Mouse (Mus musculus) heart, embryonic 11.5 days (tissue): ENCODE results near the gene Abhd8. TPM values are rescaled to one million over a fixed set of nuclear protein-coding genes. Genes with fewer than 3 reads are reported as not detected.

Source experiments
- ATAC-seq: fragments of 200-750 bp; cut with Nextera tagmentation; replicated peaks from 2 replicates; pipeline ENCODE4 v1.8.0; 2017; ENCODE audit warnings: moderate library complexity; ENCODE audit not compliant: insufficient number of reproducible peaks, low FRiP score, low TSS enrichment
- H3K27ac ChIP-seq: fragments of 300-500 bp; sonication (generic); 2 replicates; pipeline ENCODE4 v1.5.1; 2014; ENCODE audit warnings: mild to moderate bottlenecking, low read depth, low read length
- H3K27me3 ChIP-seq: fragments of 300-500 bp; sonication (generic); 2 replicates; pipeline ENCODE4 v1.6.1; 2014; ENCODE audit warnings: mild to moderate bottlenecking, low read length, mixed read lengths; ENCODE audit not compliant: control insufficient read depth, insufficient read depth
- H3K36me3 ChIP-seq: fragments of 300-500 bp; sonication (generic); 2 replicates; pipeline ENCODE4 v1.6.1; 2014; ENCODE audit warnings: mild to moderate bottlenecking, low read length, moderate library complexity, mixed read lengths; ENCODE audit not compliant: control insufficient read depth, insufficient read depth
- H3K4me1 ChIP-seq: fragments of 300-500 bp; sonication (generic); 2 replicates; pipeline ENCODE4 v1.6.1; 2014; ENCODE audit warnings: low read length; ENCODE audit not compliant: control insufficient read depth, insufficient read depth
- H3K4me2 ChIP-seq: fragments of 300-500 bp; sonication (generic); 2 replicates; pipeline ENCODE4 v1.6.1; 2014; ENCODE audit warnings: mild to moderate bottlenecking, moderate library complexity
- H3K4me3 ChIP-seq: fragments of 300-500 bp; sonication (generic); 2 replicates; pipeline ENCODE4 v1.5.1; 2014; ENCODE audit warnings: low read depth, low read length
- H3K9ac ChIP-seq: fragments of 300-500 bp; sonication (generic); 2 replicates; pipeline ENCODE4 v1.6.1; 2014; ENCODE audit warnings: mild to moderate bottlenecking, low read depth, low read length, moderate library complexity
- H3K9me3 ChIP-seq: fragments of 300-500 bp; sonication (generic); replicated peaks from 2 replicates; pipeline ENCODE4 v1.6.1; 2016; ENCODE audit warnings: low read length; ENCODE audit not compliant: control insufficient read depth
- WGBS: fragments of 180-500 bp; shearing (Covaris S2); extraction: QIAGEN DNeasy Blood & Tissue Kit; methylation state at CpG from one replicate; pipeline ENCODE4 v1.1.7; 2014; ENCODE audit not compliant: insufficient replicate concordance; 5-methylcytosine and 5-hydroxymethylcytosine counted together
- polyA plus RNA-seq: library from polyadenylated mRNA; unstranded; fragments of >200 nt; fragmentation: Nextera tagmentation; extraction: Ambion mirVana; gene quantifications from 2 replicates; pipeline ENCODE4 v1.2.1, GENCODE M21; 2014

The Abhd8 gene
- polyA plus RNA-seq, 1 experiment from 2014 or later = 17.0 TPM

- Histone ChIP-seq H3K4me1 (peaks cover 10% of the 10 kb centered on the region), H3K4me2 (peak within 1 kb of the TSS; percentile 84), H3K4me3 (peak within 1 kb of the TSS; percentile 65), H3K9me3 (no peaks in the 10 kb centered on the region), H3K9ac (peak within 1 kb of the TSS; percentile 82), H3K27ac (peak within 1 kb of the TSS; percentile 43; the same call in 1 of the 2 replicates), H3K36me3 (peaks cover 4% of the 10 kb centered on the region; the same call in 1 of the 2 replicates), H3K27me3 (peaks cover 13% of the 10 kb centered on the region)
- 5% methylated on average over 50 of the region's 58 CpGs for WGBS
- peak; percentile 60 for ATAC-seq
Observed at GRCm38 (mm10) chr8:71485142-71486135, 22.0 kb upstream of the Abhd8 start, which contains the start of gene Ano8. Gene Ano8 (minus strand): TSS chr8:71485963.

- H3K9ac ChIP-seq = no peak overlapping the region
- H3K27ac ChIP-seq = no peak overlapping the region
- ATAC-seq = no peak
- peaks cover 16% of the 10 kb centered on the region for H3K27me3 ChIP-seq
- no peaks in the 10 kb centered on the region for H3K9me3 ChIP-seq
- whole genome bisulfite sequencing = 85% methylated on average over 19 of the region's 19 CpGs
- peaks cover 8% of the 10 kb centered on the region for H3K4me1 ChIP-seq
- no peaks in the 10 kb centered on the region for H3K36me3 ChIP-seq
- no peak overlapping the region for H3K4me3 ChIP-seq
- H3K4me2 ChIP-seq = peak overlapping the region; percentile 84; the same call in 1 of the 2 replicates
Observed at GRCm38 (mm10) chr8:71484736-71485135, 21.3 kb upstream of the Abhd8 start.

GRCm38 (mm10) chr8:71483932-71484331 is 20.5 kb upstream of the Abhd8 start:
- H3K9me3 ChIP-seq = no peaks in the 10 kb centered on the region
- no peak overlapping the region for H3K4me3 ChIP-seq
- no peak overlapping the region for H3K9ac ChIP-seq
- WGBS = 47% methylated on average over 8 of the region's 8 CpGs
- peaks cover under 1% of the 10 kb centered on the region for H3K4me1 ChIP-seq
- peaks cover 18% of the 10 kb centered on the region for H3K27me3 ChIP-seq
- ATAC-seq = no peak
- H3K27ac ChIP-seq = no peak overlapping the region
- no peak overlapping the region for H3K4me2 ChIP-seq
- no peaks in the 10 kb centered on the region for H3K36me3 ChIP-seq

GRCm38 (mm10) chr8:71478943-71479342 is 15.5 kb upstream of the Abhd8 start:
- no peak overlapping the region for H3K27ac ChIP-seq
- no peak overlapping the region for H3K4me2 ChIP-seq
- H3K9me3 ChIP-seq = no peaks in the 10 kb centered on the region
- no peak for ATAC-seq
- H3K27me3 ChIP-seq = peaks cover 30% of the 10 kb centered on the region
- no peaks in the 10 kb centered on the region for H3K36me3 ChIP-seq
- 0 out of 2 replicates have a peak, but pooled peaks cover 5% of the 10 kb centered on the region for H3K4me1 ChIP-seq
- no peak overlapping the region for H3K9ac ChIP-seq
- WGBS = 77% methylated on average over 11 of the region's 11 CpGs
- no peak overlapping the region for H3K4me3 ChIP-seq

GRCm38 (mm10) chr8:71477196-71477845 is 13.9 kb upstream of the Abhd8 start:
- H3K4me2 ChIP-seq = peak overlapping the region; percentile 88
- H3K4me1 ChIP-seq = 0 out of 2 replicates have a peak, but pooled peaks cover 5% of the 10 kb centered on the region
- H3K36me3 ChIP-seq = peaks cover 3% of the 10 kb centered on the region
- H3K9ac ChIP-seq = peak overlapping the region; percentile 71; the same call in 1 of the 2 replicates
- peak overlapping the region; percentile 60; the same call in 1 of the 2 replicates for H3K4me3 ChIP-seq
- H3K9me3 ChIP-seq = no peaks in the 10 kb centered on the region
- WGBS = 35% methylated on average over 14 of the region's 14 CpGs
- no peak overlapping the region for H3K27ac ChIP-seq
- ATAC-seq = no peak
- peaks cover 30% of the 10 kb centered on the region for H3K27me3 ChIP-seq

- under 1% methylated on average over 98 of the region's 121 CpGs for WGBS
- peaks cover 12% of the 10 kb centered on the region for H3K36me3 ChIP-seq
- H3K27ac ChIP-seq = peak overlapping the region; percentile 78
- H3K9ac ChIP-seq = peak overlapping the region; percentile 71
- ATAC-seq = peak; percentile 52
- peak overlapping the region; percentile 88 for H3K4me2 ChIP-seq
- H3K4me3 ChIP-seq = peak overlapping the region; percentile 60
- H3K9me3 ChIP-seq = no peaks in the 10 kb centered on the region
- peaks cover 25% of the 10 kb centered on the region for H3K27me3 ChIP-seq
- H3K4me1 ChIP-seq = 0 out of 2 replicates have a peak, but pooled peaks cover 5% of the 10 kb centered on the region
Observed at GRCm38 (mm10) chr8:71476099-71476940, 12.9 kb upstream of the Abhd8 start.

GRCm38 (mm10) chr8:71475702-71476075 is 12.2 kb upstream of the Abhd8 start:
- Histone ChIP-seq H3K27me3 (peaks cover 19% of the 10 kb centered on the region), H3K36me3 (peaks cover 15% of the 10 kb centered on the region), H3K4me1 (peaks cover 6% of the 10 kb centered on the region; the same call in 1 of the 2 replicates), H3K4me3 (peak overlapping the region; percentile 60), H3K9me3 (no peaks in the 10 kb centered on the region), H3K9ac (peak overlapping the region; percentile 71), H3K27ac (no peak overlapping the region), H3K4me2 (peak overlapping the region; percentile 88)
- 0 out of 2 replicates have a peak, but pooled peaks have one; percentile 16 for ATAC-seq
- WGBS = 19% methylated on average over 4 of the region's 4 CpGs
